Mouse (Mus musculus) embryonic facial prominence, embryonic 13.5 days (tissue): ENCODE measurements at regions not wholly inside any gene's neighbourhood (a gene's known extent, or its start where the extent isn't known, plus 50 kb on each side); places are given as distances from the start of the nearest gene placed in this dataset.

Source experiments
- ATAC-seq: fragments of 200-750 bp; cut with Nextera tagmentation; 2 replicates; pipeline ENCODE4 v1.8.0; 2017; ENCODE audit warnings: low read depth; ENCODE audit not compliant: insufficient number of reproducible peaks, insufficient read depth, low FRiP score, low TSS enrichment
- H3K27ac ChIP-seq: fragments of 300-500 bp; sonication (generic); 2 replicates; pipeline ENCODE4 v1.5.1; 2015; ENCODE audit warnings: moderate library complexity, mild to moderate bottlenecking, inconsistent platforms
- H3K27me3 ChIP-seq: fragments of 300-500 bp; sonication (generic); 2 replicates; pipeline ENCODE4 v1.6.1; 2015; ENCODE audit warnings: mild to moderate bottlenecking, inconsistent platforms
- H3K36me3 ChIP-seq: fragments of 300-500 bp; sonication (generic); 2 replicates; pipeline ENCODE4 v1.6.1; 2015; ENCODE audit warnings: mild to moderate bottlenecking, inconsistent platforms
- H3K4me1 ChIP-seq: fragments of 300-500 bp; sonication (generic); 2 replicates; pipeline ENCODE4 v1.6.1; 2015; ENCODE audit warnings: inconsistent platforms
- H3K4me2 ChIP-seq: fragments of 300-500 bp; sonication (generic); 2 replicates; pipeline ENCODE4 v1.6.1; 2015; ENCODE audit warnings: moderate library complexity, mild to moderate bottlenecking, inconsistent platforms
- H3K4me3 ChIP-seq: fragments of 300-500 bp; sonication (generic); 2 replicates; pipeline ENCODE4 v1.5.1; 2015; ENCODE audit warnings: mild to moderate bottlenecking, inconsistent platforms
- H3K9ac ChIP-seq: fragments of 300-500 bp; sonication (generic); 2 replicates; pipeline ENCODE4 v1.6.1; 2015; ENCODE audit warnings: mild to moderate bottlenecking, inconsistent platforms
- H3K9me3 ChIP-seq: fragments of 300-500 bp; sonication (generic); 2 replicates; pipeline ENCODE4 v1.6.1; 2016; ENCODE audit warnings: inconsistent platforms
- WGBS: fragments of 180-500 bp; shearing (Covaris S2); methylation state at CpG from one replicate; pipeline ENCODE4 v1.1.7; 2015; ENCODE audit warnings: mixed read lengths; 5-methylcytosine and 5-hydroxymethylcytosine counted together

- no peak overlapping the region for H3K9ac ChIP-seq
- no peaks in the 10 kb centered on the region for H3K4me1 ChIP-seq
- ATAC-seq, result no peak
- no peak overlapping the region for H3K27ac ChIP-seq
- no peak overlapping the region for H3K4me3 ChIP-seq
- H3K9me3 ChIP-seq, result no peaks in the 10 kb centered on the region; the same call in 1 of the 2 replicates
- H3K4me2 ChIP-seq, result no peak overlapping the region
- H3K27me3 ChIP-seq, result no peaks in the 10 kb centered on the region
- no peaks in the 10 kb centered on the region for H3K36me3 ChIP-seq
- WGBS, result 84% methylated on average over 6 of the region's 6 CpGs
These were observed 303.4 kb upstream of the Adamts9 start for GRCm38 (mm10) chr6:93246498-93247242.

DNA sequence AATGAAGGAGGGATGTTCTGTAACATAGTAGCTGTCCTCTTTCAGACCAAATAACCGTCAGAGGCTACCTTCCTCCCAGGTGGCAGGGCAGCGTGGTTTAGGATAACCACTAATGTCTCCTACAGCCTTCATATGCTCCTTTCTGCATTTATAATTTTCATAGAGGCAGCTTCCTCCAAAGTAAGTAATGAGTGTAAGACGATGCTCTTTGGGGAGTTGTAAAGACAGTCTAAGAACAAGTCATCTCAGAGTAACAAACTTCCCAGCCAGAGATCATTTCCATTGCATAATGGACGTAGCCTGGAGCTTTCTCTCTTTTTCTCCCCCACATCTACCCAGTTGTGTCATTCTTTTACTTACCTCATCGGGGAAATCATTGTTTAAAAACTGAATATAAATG, 292.3 kb upstream of the Adamts9 start:
- ATAC-seq, result no peak
- Histone ChIP-seq H3K4me1 (peaks cover 14% of the 10 kb centered on the region), H3K27me3 (no peaks in the 10 kb centered on the region), H3K9me3 (no peaks in the 10 kb centered on the region), H3K4me2 (peak overlapping the region; percentile 22; the same call in 1 of the 2 replicates), H3K9ac (no peak overlapping the region), H3K4me3 (no peak overlapping the region), H3K36me3 (no peaks in the 10 kb centered on the region), H3K27ac (no peak overlapping the region)
- WGBS, result 47% methylated on average over 5 of the region's 5 CpGs

- Histone ChIP-seq H3K9me3 (no peaks in the 10 kb centered on the region), H3K4me3 (no peak overlapping the region), H3K9ac (no peak overlapping the region), H3K4me1 (peaks cover 14% of the 10 kb centered on the region), H3K36me3 (no peaks in the 10 kb centered on the region), H3K4me2 (no peak overlapping the region), H3K27ac (no peak overlapping the region), H3K27me3 (no peaks in the 10 kb centered on the region)
- 82% methylated on average over 9 of the region's 9 CpGs for WGBS
- no peak for ATAC-seq
These were observed 289.3 kb upstream of the Adamts9 start for GRCm38 (mm10) chr6:93232636-93233035.

DNA sequence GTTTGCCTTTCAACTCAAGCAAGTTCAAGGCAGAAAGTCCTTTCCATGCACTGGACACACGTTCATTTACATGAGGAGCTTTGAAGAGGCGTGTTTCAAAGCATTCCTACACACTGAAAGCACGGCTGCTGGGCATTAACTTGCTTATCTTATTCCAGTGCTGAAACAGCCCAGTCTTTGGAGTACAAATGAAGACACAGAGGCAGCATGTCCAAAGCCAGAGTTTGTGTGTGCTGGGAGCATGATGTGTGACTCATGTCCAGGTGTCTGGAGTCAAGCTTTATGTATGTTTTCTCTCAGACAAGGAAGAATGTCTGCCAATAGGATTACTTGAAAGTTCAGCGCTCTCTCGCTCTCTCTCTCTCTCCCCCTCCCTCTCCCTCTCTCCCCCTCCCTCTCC, 287.2 kb upstream of the Adamts9 start:
- Histone ChIP-seq H3K4me2 (no peak overlapping the region), H3K27me3 (no peaks in the 10 kb centered on the region), H3K36me3 (no peaks in the 10 kb centered on the region), H3K4me1 (peaks cover 9% of the 10 kb centered on the region), H3K27ac (no peak overlapping the region), H3K9ac (no peak overlapping the region), H3K4me3 (no peak overlapping the region), H3K9me3 (no peaks in the 10 kb centered on the region)
- 55% methylated on average over 5 of the region's 5 CpGs for WGBS
- ATAC-seq, result no peak

- 84% methylated on average over 2 of the region's 2 CpGs for WGBS
- no peaks in the 10 kb centered on the region for H3K27me3 ChIP-seq
- H3K9ac ChIP-seq, result no peak overlapping the region
- no peak for ATAC-seq
- peaks cover under 1% of the 10 kb centered on the region for H3K4me1 ChIP-seq
- no peak overlapping the region for H3K4me2 ChIP-seq
- no peak overlapping the region for H3K27ac ChIP-seq
- no peaks in the 10 kb centered on the region for H3K36me3 ChIP-seq
- no peaks in the 10 kb centered on the region for H3K9me3 ChIP-seq
- H3K4me3 ChIP-seq, result no peak overlapping the region
These were observed 286.0 kb upstream of the Adamts9 start for GRCm38 (mm10) chr6:93229320-93229719.

DNA sequence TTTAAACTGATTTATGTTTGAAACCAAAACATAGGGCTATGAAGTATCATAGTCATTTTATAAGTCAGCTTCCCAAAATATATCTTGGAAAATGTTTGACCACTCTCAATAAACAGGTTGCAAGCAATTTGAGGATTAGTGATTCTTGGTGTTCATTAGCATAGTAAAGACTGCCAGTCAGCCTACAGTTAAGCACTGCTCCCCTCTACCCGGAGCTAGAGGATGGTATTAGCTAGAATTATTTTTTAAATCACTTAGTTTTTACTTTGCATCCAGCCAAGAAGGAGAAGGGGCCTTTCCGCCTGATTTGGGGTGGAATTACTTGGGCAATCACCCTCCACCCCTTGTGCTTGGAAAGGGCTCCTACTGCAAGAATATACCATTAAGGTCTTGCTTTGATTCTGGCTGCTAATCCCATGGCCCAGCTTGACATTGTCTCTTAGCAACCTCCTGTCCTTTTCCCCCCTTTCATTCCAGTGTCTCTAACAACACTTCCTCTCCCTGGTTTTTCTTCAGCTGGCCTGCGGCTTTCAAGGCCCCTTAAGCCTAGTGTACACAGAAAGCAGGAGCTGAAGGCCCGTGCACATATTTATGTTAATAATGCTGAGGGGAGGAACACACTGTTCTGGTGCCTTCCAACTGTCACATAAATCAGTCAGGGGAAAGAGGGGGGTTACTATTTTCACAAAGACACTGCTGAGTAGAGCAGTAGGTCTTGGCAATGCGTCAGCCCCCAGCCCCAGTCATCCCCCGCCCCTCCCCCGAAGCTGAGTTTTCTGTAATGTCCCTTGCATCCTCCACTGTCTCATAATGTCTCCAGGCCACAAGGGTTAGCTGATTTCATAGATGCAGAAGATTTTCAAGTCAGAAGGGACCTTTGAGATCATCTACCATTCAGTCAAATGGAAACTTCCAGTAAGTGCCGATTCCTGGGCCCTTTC, 280.6 kb upstream of the Adamts9 start:
- Histone ChIP-seq H3K27ac (no peak overlapping the region), H3K36me3 (no peaks in the 10 kb centered on the region), H3K4me1 (peaks cover 8% of the 10 kb centered on the region), H3K4me3 (no peak overlapping the region), H3K9ac (no peak overlapping the region), H3K27me3 (no peaks in the 10 kb centered on the region), H3K4me2 (no peak overlapping the region), H3K9me3 (no peaks in the 10 kb centered on the region)
- 41% methylated on average over 8 of the region's 8 CpGs for WGBS
- ATAC-seq, result no peak

- Histone ChIP-seq H3K36me3 (no peaks in the 10 kb centered on the region), H3K4me2 (no peak overlapping the region), H3K9me3 (no peaks in the 10 kb centered on the region), H3K27ac (no peak overlapping the region), H3K27me3 (no peaks in the 10 kb centered on the region), H3K4me3 (no peak overlapping the region), H3K9ac (no peak overlapping the region), H3K4me1 (peaks cover 6% of the 10 kb centered on the region; the same call in 1 of the 2 replicates)
- 69% methylated on average over 4 of the region's 4 CpGs for WGBS
- no peak for ATAC-seq
These were observed 274.8 kb upstream of the Adamts9 start for GRCm38 (mm10) chr6:93218015-93218593.

- no peak overlapping the region for H3K4me2 ChIP-seq
- H3K27me3 ChIP-seq, result no peaks in the 10 kb centered on the region
- peaks cover 4% of the 10 kb centered on the region; the same call in 1 of the 2 replicates for H3K4me1 ChIP-seq
- H3K36me3 ChIP-seq, result no peaks in the 10 kb centered on the region
- H3K9me3 ChIP-seq, result no peaks in the 10 kb centered on the region
- no peak overlapping the region for H3K27ac ChIP-seq
- no peak overlapping the region for H3K9ac ChIP-seq
- no peak overlapping the region for H3K4me3 ChIP-seq
- ATAC-seq, result no peak
- WGBS, result 69% methylated on average over 1 of the region's 1 CpGs
These were observed 257.6 kb upstream of the Adamts9 start for GRCm38 (mm10) chr6:93200886-93201285.

GRCm38 (mm10) chr6:93194741-93195140, 251.4 kb upstream of the Adamts9 start:
- no peaks in the 10 kb centered on the region for H3K27me3 ChIP-seq
- H3K9me3 ChIP-seq, result no peaks in the 10 kb centered on the region
- 87% methylated on average over 6 of the region's 6 CpGs for WGBS
- no peak for ATAC-seq
- H3K4me3 ChIP-seq, result no peak overlapping the region
- no peak overlapping the region for H3K9ac ChIP-seq
- no peak overlapping the region for H3K4me2 ChIP-seq
- peaks cover 8% of the 10 kb centered on the region; the same call in 1 of the 2 replicates for H3K4me1 ChIP-seq
- H3K27ac ChIP-seq, result no peak overlapping the region
- H3K36me3 ChIP-seq, result no peaks in the 10 kb centered on the region

DNA sequence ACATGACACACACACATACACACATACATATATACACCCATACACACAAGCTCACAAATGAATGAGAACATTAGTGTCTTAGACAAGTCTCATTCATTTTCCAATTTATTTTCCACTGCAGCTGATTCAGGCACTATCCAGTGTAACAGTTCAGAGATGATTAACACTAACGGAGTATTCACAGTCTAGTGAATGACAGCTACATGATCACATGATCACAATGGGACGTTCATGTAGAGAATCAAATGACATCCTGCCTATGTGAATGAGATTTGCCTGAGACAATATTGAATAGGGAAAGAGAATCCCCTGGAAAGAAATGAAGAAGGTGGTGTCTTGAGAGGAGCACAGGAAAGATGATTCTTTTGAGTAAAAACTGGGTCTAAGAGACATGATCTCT, 249.7 kb upstream of the Adamts9 start:
- Histone ChIP-seq H3K4me1 (peaks cover 8% of the 10 kb centered on the region; the same call in 1 of the 2 replicates), H3K4me3 (no peak overlapping the region), H3K27me3 (no peaks in the 10 kb centered on the region), H3K4me2 (no peak overlapping the region), H3K27ac (no peak overlapping the region), H3K9ac (no peak overlapping the region), H3K36me3 (no peaks in the 10 kb centered on the region), H3K9me3 (no peaks in the 10 kb centered on the region)
- ATAC-seq, result no peak
- 45% methylated on average over 2 of the region's 2 CpGs for WGBS

GRCm38 (mm10) chr6:93190986-93191385, 247.7 kb upstream of the Adamts9 start:
- 0 out of 2 replicates have a peak, but pooled peaks cover 4% of the 10 kb centered on the region for H3K4me1 ChIP-seq
- no peak for ATAC-seq

More at GRCm38 (mm10) chr6:93190986-93191385, 247.7 kb upstream of the Adamts9 start:
- H3K27me3 ChIP-seq, result no peaks in the 10 kb centered on the region
- H3K9me3 ChIP-seq, result no peaks in the 10 kb centered on the region
- no peaks in the 10 kb centered on the region for H3K36me3 ChIP-seq
- no peak overlapping the region for H3K9ac ChIP-seq
- H3K4me3 ChIP-seq, result no peak overlapping the region
- H3K27ac ChIP-seq, result no peak overlapping the region
- no peak overlapping the region for H3K4me2 ChIP-seq
- WGBS, result 82% methylated on average over 2 of the region's 2 CpGs
